Mouse (Mus musculus) layer of hippocampus, postnatal 14 days (tissue): ENCODE data around the gene Tsfm. TPM values are rescaled to one million over a fixed set of nuclear protein-coding genes. Genes with fewer than 3 reads are reported as not detected.

ENCODE experiments used
- DNase-seq, 2 experiments: peaks; one replicate each; pipeline ENCODE4 v3.0.0; 2021 to 2022; ENCODE audit warnings: low spot score in 2 of 2, mixed read lengths in 1 of 2
- total RNA-seq, 2 experiments: library from RNA; stranded (reverse); gene quantifications; 2 replicates each; pipeline ENCODE4 v1.2.3; 2021

Gene Tsfm
- total RNA-seq, 2 experiments from 2014 or later = 27.4 to 31.9 TPM

- no peak for DNase-seq
Measured at GRCm38 (mm10) chr10:127042468-127043115, 12.0 kb upstream of the Tsfm start.

DNA sequence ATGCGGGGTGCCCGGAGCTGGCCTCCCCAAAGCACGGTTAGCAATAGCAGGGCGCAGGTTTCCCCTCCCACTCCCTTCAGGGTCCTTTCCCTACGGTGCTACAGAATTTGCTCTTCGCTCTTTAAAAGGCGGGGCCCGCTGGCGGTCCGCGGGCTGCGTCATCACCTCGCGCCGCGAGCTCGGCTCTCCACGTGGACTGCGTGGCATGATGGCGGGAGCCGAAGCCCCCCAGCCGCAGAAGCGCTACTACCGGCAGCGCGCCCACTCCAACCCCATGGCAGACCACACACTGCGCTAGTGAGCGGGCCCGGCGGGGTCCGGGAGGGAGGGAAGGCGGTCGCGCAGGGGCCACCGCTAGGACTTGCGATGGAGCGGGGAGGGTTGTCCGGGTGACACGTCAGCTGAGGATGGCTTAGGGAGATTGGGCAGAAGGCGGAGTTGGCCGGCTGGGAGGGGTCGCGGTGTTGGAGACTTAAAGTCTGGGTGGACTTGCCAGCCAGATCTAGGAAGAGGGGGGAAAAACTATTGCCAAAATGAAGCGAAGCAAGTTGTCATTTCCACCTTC, 11.2 kb upstream of the Tsfm start:
- DNase-seq = peak; percentile 91 to 93

DNA sequence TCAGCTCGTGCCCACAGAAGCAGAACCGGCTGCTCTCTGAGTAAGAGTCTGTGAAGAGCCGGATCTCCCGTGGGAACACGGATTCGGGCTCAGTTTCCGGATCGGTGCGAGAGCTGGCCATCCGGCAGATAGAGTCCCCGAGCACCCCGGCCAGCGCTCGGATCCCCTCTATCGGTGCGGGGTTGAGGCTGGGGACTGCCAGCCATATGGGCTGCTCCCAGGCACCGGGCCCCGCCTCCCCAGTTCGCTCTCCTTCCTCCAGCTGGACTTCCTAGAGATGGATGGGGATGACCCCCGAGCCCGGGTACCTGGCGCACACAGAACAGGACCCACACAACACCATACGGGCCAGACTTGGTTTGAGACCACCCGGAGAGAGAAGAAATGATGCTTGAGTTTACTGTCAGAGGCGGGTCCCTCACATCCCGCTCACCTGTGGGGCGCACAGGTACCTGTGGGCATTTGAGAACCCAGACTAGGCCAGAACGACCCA, 10.7 kb upstream of the Tsfm start, which contains the start of the genes Mettl1 and Eef1akmt3:
TSS of gene Mettl1 (plus strand) at position 141 of the 493 bp plus-strand sequence.
TSS of gene Eef1akmt3 (minus strand) at position 240 of the 493 bp plus-strand sequence.
- no peak for DNase-seq

- DNase-seq = no peak
Measured at GRCm38 (mm10) chr10:127040569-127041214, 10.1 kb upstream of the Tsfm start.

- DNase-seq = no peak
Measured at GRCm38 (mm10) chr10:127037641-127038040, 7.0 kb upstream of the Tsfm start.

DNA sequence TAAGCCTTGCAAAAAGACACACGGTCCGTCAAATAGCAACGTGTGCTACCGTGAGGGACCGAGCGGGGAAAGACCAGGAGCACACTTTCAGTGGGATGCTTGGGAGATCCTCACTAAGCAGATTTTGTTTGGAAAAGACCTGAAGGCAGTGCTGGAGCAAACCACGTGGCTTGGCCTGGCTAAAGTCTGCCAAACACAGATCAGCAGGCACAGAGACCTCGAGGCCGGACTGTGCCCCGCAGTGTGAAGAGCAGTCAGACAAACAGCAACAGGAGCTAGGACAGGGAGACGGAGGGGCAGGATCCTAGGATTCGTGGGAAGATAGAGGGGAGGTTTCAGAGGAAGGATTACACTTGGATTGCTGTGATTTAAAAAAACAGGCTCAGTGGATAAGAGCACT, 5.6 kb upstream of the Tsfm start:
- no peak for DNase-seq

- DNase-seq = no peak
Measured at GRCm38 (mm10) chr10:127033301-127033741, 2.7 kb upstream of the Tsfm start.

GRCm38 (mm10) chr10:127018422-127018821, 12.2 kb downstream of the Tsfm start:
- no peak for DNase-seq

- DNase-seq = no peak
Measured at GRCm38 (mm10) chr10:127017071-127017470, 13.6 kb downstream of the Tsfm start.

DNA sequence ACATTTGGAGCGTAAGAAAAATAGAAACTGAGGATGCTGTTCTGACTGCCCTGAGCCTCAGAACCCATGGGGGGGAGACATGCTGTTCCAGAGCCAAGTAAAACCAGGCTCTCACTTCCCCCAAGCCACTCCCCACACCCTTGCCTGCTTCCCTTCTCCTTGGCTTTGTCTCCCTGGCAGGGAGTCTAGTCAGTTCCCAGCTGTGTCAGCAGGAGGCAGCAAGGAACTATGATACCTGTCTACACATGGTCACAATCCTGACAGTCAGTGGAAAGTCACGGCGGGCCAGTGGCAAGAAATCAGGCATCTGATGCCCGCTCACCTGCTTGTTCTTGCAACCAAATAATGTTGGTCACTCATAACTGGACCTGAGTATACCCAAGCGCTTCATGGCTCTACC, 14.2 kb downstream of the Tsfm start:
- no peak for DNase-seq

GRCm38 (mm10) chr10:127003806-127004205, 26.8 kb downstream of the Tsfm start:
- no peak for DNase-seq

GRCm38 (mm10) chr10:127003334-127003733, 27.3 kb downstream of the Tsfm start:
- no peak for DNase-seq

- no peak for DNase-seq
Measured at GRCm38 (mm10) chr10:127002765-127003164, 27.9 kb downstream of the Tsfm start.

GRCm38 (mm10) chr10:127002056-127002455, 28.6 kb downstream of the Tsfm start:
- DNase-seq = no peak

DNA sequence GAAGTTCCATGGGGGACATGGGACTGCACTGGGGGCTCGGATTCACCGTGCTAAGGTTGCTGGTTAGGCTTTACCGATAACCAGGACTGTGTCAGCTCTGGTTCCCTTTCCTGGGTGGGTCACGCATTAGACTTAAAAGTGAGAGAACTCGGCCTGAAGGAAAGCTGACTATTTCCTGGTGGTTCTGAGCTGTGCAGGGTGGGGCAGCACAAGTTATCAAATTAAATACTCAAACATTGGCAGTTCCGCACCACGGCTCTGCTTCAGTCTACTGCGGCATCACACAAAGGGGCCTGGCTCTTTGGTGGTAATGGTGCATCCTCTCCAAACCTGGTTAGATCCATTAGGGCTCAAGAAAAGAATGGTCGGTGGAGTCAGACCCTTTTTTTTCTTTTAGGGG, 29.3 kb downstream of the Tsfm start:
- no peak for DNase-seq

- no peak for DNase-seq
Measured at GRCm38 (mm10) chr10:127000529-127000928, 30.1 kb downstream of the Tsfm start, which contains the start of gene Avil. TSS of gene Avil (plus strand) at chr10:127000709.

DNA sequence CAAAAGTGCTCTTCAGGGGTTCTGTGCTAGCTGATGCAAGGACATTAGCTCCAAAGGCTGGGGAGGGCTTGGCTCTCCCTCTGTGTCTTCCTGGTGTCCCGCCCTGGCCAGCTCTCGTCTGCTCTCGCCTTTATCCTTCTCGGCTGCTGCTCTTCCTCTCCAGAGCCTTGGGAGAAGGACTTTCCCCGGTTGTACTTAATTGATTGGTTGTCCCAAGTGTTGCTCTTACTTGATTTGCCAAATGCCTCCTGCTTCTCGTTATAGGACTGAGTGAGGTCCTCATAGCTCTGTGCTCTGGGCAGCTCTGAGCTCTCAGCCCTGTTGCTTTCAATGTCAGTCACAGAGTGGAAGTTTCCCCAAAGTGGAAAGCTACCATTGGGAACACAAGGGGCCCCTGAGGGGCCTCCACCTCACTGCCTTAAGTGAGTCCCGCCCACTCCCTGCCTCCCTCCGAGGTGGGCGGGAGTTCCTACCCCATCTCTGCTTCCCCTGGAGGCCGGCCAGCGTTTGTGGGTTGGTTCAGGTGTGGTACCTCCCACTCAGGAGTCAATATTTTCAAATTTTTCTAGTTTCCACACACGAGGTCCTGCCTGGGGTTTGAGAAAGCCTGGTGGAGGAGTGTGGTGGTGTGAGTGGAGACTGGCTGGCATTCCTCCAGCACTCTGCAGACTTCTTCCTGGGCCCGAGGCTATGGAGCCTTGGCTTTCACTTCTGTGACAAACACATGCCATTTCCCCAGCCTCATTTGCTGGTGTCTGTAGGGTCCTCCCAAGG, 33.1 kb downstream of the Tsfm start:
- DNase-seq = no peak

DNA sequence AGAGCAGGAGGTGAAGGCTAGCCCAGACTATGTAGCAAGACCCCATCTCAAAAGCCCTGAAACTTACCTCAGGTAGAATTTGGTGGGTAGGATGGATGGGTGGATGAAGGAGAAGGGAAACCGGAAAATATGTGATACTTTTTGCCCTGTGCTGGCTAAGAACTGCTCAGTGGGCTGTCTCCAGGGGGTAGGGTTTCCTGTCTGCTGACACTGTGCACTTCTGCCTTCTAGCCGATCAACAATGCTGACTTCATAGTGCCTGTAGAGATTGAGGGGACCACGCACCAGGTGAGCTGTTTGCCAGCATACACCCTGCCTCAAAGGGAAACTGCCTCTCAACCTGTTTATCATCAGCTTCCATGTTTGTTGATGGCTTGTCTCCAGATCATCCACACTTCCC, 37.0 kb downstream of the Tsfm start:
- no peak for DNase-seq

GRCm38 (mm10) chr10:126991676-126992075, 39.0 kb downstream of the Tsfm start:
- no peak for DNase-seq

DNA sequence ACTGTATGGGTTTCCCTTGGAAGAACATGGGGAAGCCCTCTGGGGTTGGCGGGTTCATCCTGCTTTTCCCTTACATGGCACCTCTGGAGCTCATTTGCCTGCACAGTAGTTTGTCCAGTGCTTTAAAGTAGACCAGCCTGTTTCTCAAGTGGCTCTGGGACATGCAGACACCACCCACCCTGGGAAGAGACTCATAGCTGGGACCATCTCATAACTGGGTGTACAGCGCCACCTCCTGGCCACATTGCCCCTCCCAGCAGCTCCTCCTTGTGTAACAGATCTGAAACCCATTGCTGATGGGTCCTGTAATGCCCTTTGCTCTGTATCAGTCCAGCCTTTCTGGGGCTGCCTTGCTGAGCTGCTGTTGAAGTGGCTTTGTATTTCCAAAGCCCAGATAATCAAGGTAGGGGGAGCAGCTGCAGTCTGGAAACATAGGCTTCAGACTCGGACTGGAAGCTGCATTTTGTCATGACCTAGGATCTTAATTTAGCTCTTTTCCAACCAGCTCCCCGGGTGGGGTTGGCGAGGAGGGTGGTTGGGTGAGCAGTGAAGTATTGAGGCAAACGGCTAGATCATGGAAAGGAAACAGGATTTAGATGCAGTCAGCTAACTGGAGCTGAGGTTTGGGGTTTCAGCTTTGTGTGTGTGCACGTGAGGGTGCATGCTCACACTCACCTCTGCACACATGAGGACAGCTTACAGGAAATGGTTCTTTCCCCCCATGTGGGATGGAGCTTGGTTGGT, 40.2 kb downstream of the Tsfm start:
- DNase-seq = peak; percentile 81 to 84
